Mouse (Mus musculus): Measurements from ENCODE around the gene Dnm2. TPM values are rescaled to one million over a fixed set of nuclear protein-coding genes. Genes with fewer than 3 reads are reported as not detected.
"Not testable (repeated sequence)": the region's sequence is repeated elsewhere in the genome, so short reads cannot be mapped to it uniquely, and the experiment has no call there.

Gene Dnm2
- polyA plus RNA-seq, 1 experiment: 68.6 TPM

GRCm38 (mm10) chr9:21472913-21473312, 48.2 kb downstream of the Dnm2 start:
- TF ChIP-seq POLR2A (IDR thresholded peaks at IDR 0.05; ENCODE audit: borderline replicate concordance, insufficient read depth, low read length): no peak
- TF ChIP-seq CTCF (IDR thresholded peaks at IDR 0.05; ENCODE audit: borderline replicate concordance, insufficient read depth, low read depth, low read length): no peak
- WGBS: 77% methylated on average over 4 of the region's 4 CpGs
- Histone ChIP-seq H3K4me3 (replicated peaks; ENCODE audit: insufficient read depth, low read depth, low read length) (no peak overlapping the region), H3K4me1 (ENCODE audit: control insufficient read depth, insufficient read depth, low read length) (no peaks in the 10 kb centered on the region), H3K27me3 (ENCODE audit: control insufficient read depth, insufficient read depth, low read length) (no peaks in the 10 kb centered on the region), H3K27ac (ENCODE audit: insufficient read depth, low read length) (no peak overlapping the region)
- no peak for DNase-seq

- DNase-seq: no peak
- 98% methylated on average over 6 of the region's 6 CpGs for WGBS
- no peak for TF ChIP-seq CTCF (IDR thresholded peaks at IDR 0.05; ENCODE audit: borderline replicate concordance, insufficient read depth, low read depth, low read length)
- TF ChIP-seq POLR2A (IDR thresholded peaks at IDR 0.05; ENCODE audit: borderline replicate concordance, insufficient read depth, low read length): no peak
These were observed 53.0 kb downstream of the Dnm2 start for GRCm38 (mm10) chr9:21477707-21478106.

DNA sequence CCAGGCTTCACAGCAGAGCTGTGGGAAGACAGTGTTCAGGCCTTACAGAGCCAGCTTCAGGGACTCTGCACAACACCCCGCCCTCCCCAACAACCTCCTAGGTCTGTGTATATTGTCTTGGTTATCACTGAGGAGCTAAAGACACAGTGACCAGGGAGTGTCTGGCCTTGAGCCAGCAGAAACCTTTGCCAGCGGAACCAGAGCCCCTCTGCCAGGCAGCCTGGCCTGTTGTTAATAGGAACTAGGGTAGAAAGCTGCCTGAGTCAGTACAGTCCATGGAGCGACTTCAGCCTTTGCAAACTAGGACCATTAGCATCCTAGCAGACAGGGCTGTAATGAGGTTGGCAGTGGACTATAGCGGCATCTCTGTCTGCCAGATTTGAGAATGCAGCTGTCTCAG, 59.4 kb downstream of the Dnm2 start:
- DNase-seq: no peak
- Histone ChIP-seq H3K27ac (ENCODE audit: insufficient read depth, low read length) (no peak overlapping the region), H3K27me3 (ENCODE audit: control insufficient read depth, insufficient read depth, low read length) (no peaks in the 10 kb centered on the region), H3K4me1 (ENCODE audit: control insufficient read depth, insufficient read depth, low read length) (no peaks in the 10 kb centered on the region), H3K4me3 (replicated peaks; ENCODE audit: insufficient read depth, low read depth, low read length) (no peak overlapping the region)
- TF ChIP-seq POLR2A (IDR thresholded peaks at IDR 0.05; ENCODE audit: borderline replicate concordance, insufficient read depth, low read length) (no peak), CTCF (IDR thresholded peaks at IDR 0.05; ENCODE audit: borderline replicate concordance, insufficient read depth, low read depth, low read length) (no peak)
- WGBS: 40% methylated on average over 4 of the region's 4 CpGs

More at GRCm38 (mm10) chr9:21477707-21478106, 53.0 kb downstream of the Dnm2 start:
- Histone ChIP-seq H3K4me3 (replicated peaks; ENCODE audit: insufficient read depth, low read depth, low read length) (no peak overlapping the region), H3K27ac (ENCODE audit: insufficient read depth, low read length) (no peak overlapping the region), H3K27me3 (ENCODE audit: control insufficient read depth, insufficient read depth, low read length) (no peaks in the 10 kb centered on the region), H3K4me1 (ENCODE audit: control insufficient read depth, insufficient read depth, low read length) (no peaks in the 10 kb centered on the region)

DNA sequence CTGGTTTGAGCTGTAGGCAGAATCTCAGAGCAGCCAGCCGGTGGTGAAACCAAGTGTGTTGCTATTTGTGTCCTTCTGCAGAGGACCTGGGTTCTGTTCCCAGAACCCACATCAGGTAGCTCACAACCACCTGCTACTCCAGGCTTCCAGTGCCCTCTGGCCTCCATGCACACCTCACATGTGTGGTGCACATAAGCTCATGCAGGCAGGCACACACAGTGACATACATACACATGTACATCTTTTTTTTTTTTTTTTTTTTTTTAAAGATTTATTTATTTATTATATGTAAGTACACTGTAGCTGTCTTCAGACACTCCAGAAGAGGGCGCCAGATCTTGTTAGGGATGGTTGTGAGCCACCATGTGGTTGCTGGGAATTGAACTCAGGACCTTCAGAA, 63.5 kb downstream of the Dnm2 start:
- WGBS: 97% methylated on average over 1 of the region's 2 CpGs
- H3K4me3 ChIP-seq (replicated peaks; ENCODE audit: insufficient read depth, low read depth, low read length); H3K4me1 ChIP-seq (ENCODE audit: control insufficient read depth, insufficient read depth, low read length); H3K27ac ChIP-seq (ENCODE audit: insufficient read depth, low read length); DNase-seq; H3K27me3 ChIP-seq (ENCODE audit: control insufficient read depth, insufficient read depth, low read length): not testable (repeated sequence)

DNA sequence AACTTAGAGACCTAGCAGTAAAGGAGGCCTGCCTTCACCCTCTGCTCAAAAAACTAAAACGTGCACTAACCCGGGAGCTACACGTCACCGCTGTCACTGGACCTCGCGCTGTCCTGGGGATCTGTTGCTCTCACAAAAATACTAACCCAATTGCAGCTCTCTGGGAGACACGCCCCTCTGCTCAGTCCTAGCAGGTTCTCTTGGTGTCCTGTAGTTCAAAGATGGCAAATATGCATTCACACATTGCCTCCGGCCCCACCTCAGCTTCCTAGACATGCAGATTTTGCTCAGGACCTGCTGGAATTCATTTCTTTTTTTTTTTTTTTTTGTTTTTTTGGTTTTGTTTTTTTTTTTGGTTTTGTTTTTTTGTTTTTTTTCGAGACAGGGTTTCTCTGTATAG, 66.0 kb downstream of the Dnm2 start:
- WGBS: 88% methylated on average over 9 of the region's 9 CpGs
- H3K27ac ChIP-seq (ENCODE audit: insufficient read depth, low read length): no peak overlapping the region
- H3K4me1 ChIP-seq (ENCODE audit: control insufficient read depth, insufficient read depth, low read length): no peaks in the 10 kb centered on the region; the same call in 1 of the 2 replicates
- TF ChIP-seq POLR2A (IDR thresholded peaks at IDR 0.05; ENCODE audit: borderline replicate concordance, insufficient read depth, low read length): no peak
- no peak for TF ChIP-seq CTCF (IDR thresholded peaks at IDR 0.05; ENCODE audit: borderline replicate concordance, insufficient read depth, low read depth, low read length)
- DNase-seq: no peak
- no peak overlapping the region for H3K4me3 ChIP-seq (replicated peaks; ENCODE audit: insufficient read depth, low read depth, low read length)
- H3K27me3 ChIP-seq (ENCODE audit: control insufficient read depth, insufficient read depth, low read length): no peaks in the 10 kb centered on the region

DNA sequence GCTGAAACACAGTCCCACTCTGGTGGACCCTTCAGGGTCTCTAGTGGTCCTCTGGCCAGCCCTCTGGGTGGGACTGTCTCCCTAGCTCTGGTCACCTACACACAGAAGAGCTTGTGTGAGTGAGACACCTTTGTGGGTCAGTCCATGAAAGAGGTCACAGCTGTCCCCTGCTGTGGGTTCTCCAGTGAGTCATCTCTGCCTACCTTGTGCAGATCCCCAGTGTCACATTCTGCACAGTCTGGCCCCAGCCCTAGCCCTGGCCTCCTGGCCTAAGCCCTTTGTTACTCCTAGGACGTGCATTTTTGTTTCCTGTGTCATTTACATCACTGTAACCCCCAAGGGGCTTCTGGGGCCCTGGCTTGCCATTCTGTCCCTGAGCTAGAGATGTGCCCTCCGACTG, 69.2 kb downstream of the Dnm2 start:
- TF ChIP-seq CTCF (IDR thresholded peaks at IDR 0.05; ENCODE audit: borderline replicate concordance, insufficient read depth, low read depth, low read length) (no peak), POLR2A (IDR thresholded peaks at IDR 0.05; ENCODE audit: borderline replicate concordance, insufficient read depth, low read length) (no peak)
- Histone ChIP-seq H3K4me3 (replicated peaks; ENCODE audit: insufficient read depth, low read depth, low read length) (no peak overlapping the region), H3K27ac (ENCODE audit: insufficient read depth, low read length) (no peak overlapping the region), H3K4me1 (ENCODE audit: control insufficient read depth, insufficient read depth, low read length) (no peaks in the 10 kb centered on the region; the same call in 1 of the 2 replicates), H3K27me3 (ENCODE audit: control insufficient read depth, insufficient read depth, low read length) (no peaks in the 10 kb centered on the region)
- DNase-seq: no peak
- WGBS: 64% methylated on average over 2 of the region's 2 CpGs

DNA sequence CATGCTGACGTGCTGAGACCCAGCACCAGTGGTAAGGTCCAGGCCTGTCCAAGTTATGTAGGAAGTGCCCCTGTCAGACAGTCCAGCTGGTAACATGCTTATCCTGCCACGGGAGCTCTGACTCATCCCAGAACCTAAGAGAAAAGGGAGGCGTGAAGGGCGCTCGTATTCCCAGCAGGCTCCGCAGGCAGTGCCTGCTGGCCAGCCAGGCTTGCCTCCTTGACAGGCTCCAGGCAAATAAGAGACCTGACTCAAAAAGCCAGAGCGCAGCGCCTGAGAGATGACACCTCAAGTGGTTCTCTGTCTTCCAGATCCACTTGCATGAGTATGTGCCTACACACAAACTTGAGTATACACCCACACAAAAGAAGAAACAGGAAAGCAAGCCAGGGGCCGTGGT, 70.0 kb downstream of the Dnm2 start:
- H3K4me3 ChIP-seq (replicated peaks; ENCODE audit: insufficient read depth, low read depth, low read length): no peak overlapping the region
- no peaks in the 10 kb centered on the region for H3K27me3 ChIP-seq (ENCODE audit: control insufficient read depth, insufficient read depth, low read length)
- 61% methylated on average over 9 of the region's 9 CpGs for WGBS
- H3K27ac ChIP-seq (ENCODE audit: insufficient read depth, low read length): no peak overlapping the region
- no peak for DNase-seq
- H3K4me1 ChIP-seq (ENCODE audit: control insufficient read depth, insufficient read depth, low read length): no peaks in the 10 kb centered on the region; the same call in 1 of the 2 replicates
- TF ChIP-seq POLR2A (IDR thresholded peaks at IDR 0.05; ENCODE audit: borderline replicate concordance, insufficient read depth, low read length) (no peak), CTCF (IDR thresholded peaks at IDR 0.05; ENCODE audit: borderline replicate concordance, insufficient read depth, low read depth, low read length) (no peak)

- H3K27ac ChIP-seq (ENCODE audit: insufficient read depth, low read length): no peak overlapping the region
- TF ChIP-seq POLR2A (IDR thresholded peaks at IDR 0.05; ENCODE audit: borderline replicate concordance, insufficient read depth, low read length) (no peak), CTCF (IDR thresholded peaks at IDR 0.05; ENCODE audit: borderline replicate concordance, insufficient read depth, low read depth, low read length) (no peak)
- H3K4me3 ChIP-seq (replicated peaks; ENCODE audit: insufficient read depth, low read depth, low read length): no peak overlapping the region
- whole genome bisulfite sequencing: 83% methylated on average over 19 of the region's 19 CpGs
- no peak for DNase-seq
- H3K4me1 ChIP-seq (ENCODE audit: control insufficient read depth, insufficient read depth, low read length): no peaks in the 10 kb centered on the region; the same call in 1 of the 2 replicates
- H3K27me3 ChIP-seq (ENCODE audit: control insufficient read depth, insufficient read depth, low read length): no peaks in the 10 kb centered on the region
These were observed 71.8 kb downstream of the Dnm2 start for GRCm38 (mm10) chr9:21496308-21497049.
